In the genomic region with DNA sequence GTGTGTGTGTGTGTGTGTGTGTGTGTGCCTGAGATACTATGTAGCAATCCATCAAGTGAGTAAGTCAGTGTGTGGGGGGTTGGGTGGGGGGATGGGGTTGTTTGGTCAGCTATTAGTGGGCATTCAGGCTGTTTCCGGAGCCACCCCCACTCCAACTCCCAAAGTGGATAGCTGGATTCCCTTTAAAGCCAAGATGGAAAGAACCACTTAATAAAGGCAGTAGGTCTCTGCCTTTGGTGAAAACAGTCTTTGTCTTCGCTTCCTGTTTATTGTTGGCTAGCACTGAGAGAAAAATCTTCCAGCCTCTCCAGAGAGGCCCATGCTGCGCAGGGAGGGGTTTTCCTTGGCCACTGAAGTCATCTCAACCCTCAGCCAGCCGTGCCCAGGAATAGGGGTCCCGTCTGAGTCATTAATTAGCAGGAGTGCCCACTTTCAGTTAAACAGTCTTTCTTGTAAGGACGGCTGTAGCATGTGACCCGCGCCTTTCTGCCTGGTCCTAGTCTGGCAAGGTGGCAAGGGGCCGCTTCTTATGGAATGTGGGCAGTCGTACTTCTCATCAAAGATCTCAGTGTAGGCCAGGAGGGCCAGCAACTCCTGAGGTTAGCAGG, we compare ENCODE assay signal across 9 mouse cellular contexts. TPM values are rescaled to one million over a fixed set of nuclear protein-coding genes. Genes with fewer than 3 reads are reported as not detected.
DNase-seq lines count a peak whose midpoint lies in the region; ATAC-seq and TF ChIP-seq lines count a peak whose summit lies in the region.
"Had no signal": no experiment of that assay in that cellular context is flagged by ENCODE, and none has a peak within 500 bp of the region (broad histone marks: within the 10 kb centered on the region; RNA-seq: fewer than 3 reads in every experiment).

No protein-coding gene starts in this region.

- 27% methylated on average over 10 of the region's 10 CpGs for WGBS in forebrain, embryonic 15.5 days
- WGBS in kidney, postnatal 0 days, result 23% methylated on average over 10 of the region's 10 CpGs
- WGBS in midbrain, embryonic 15.5 days, result 43% methylated on average over 10 of the region's 10 CpGs

- peak; percentile 46 to 47 for DNase-seq in heart, adult 18-20 months
- DNase-seq in heart, postnatal 14 days, result no peak
- DNase-seq in kidney, postnatal 0 days (ENCODE audit: low spot score), result peak; percentile 56
- no peak for DNase-seq in thymus, postnatal 36 days
- DNase-seq in thymus, adult 18-20 months, result no peak
- no peak for DNase-seq in right cerebral cortex, postnatal 14 days

- no peaks in the 10 kb centered on the region for H3K27me3 ChIP-seq in forebrain, embryonic 15.5 days
- H3K27me3 ChIP-seq in kidney, postnatal 0 days (ENCODE audit: insufficient read depth, low read length), result no peaks in the 10 kb centered on the region
- no peaks in the 10 kb centered on the region for H3K27me3 ChIP-seq in midbrain, embryonic 15.5 days (replicated peaks)
- H3K27me3 ChIP-seq: CH12.LX had no signal

- H3K4me2 ChIP-seq in forebrain, embryonic 15.5 days (replicated peaks), result no peak overlapping the region
- peak overlapping the region; percentile 4; the same call in 1 of the 2 replicates for H3K4me2 ChIP-seq in kidney, postnatal 0 days (ENCODE audit: low read length)
- no peak overlapping the region for H3K4me2 ChIP-seq in midbrain, embryonic 15.5 days

- H3K27ac ChIP-seq in forebrain, embryonic 15.5 days (replicated peaks), result 0 out of 2 replicates have a peak overlapping the region, but pooled peaks have one; percentile 11
- H3K27ac ChIP-seq in kidney, postnatal 0 days, result peak overlapping the region; percentile 83
- H3K27ac ChIP-seq in midbrain, embryonic 15.5 days, result peak overlapping the region; percentile 16

- intact Hi-C loops in heart, postnatal 14 days (cut with DNase I), result no loop called here

- ATAC-seq in forebrain, embryonic 15.5 days (replicated peaks), result peak; percentile 38; the same call in 1 of the 2 replicates
- ATAC-seq in kidney, postnatal 0 days (replicated peaks; ENCODE audit: low FRiP score, low read depth), result peak; percentile 35; the same call in 1 of the 2 replicates
- ATAC-seq in midbrain, embryonic 15.5 days (replicated peaks), result no peak; the same call in 1 of the 2 replicates

- no peak for TF ChIP-seq CTCF in kidney, postnatal 0 days (IDR thresholded peaks at IDR 0.05; ENCODE audit: low read depth)

- no peaks in the 10 kb centered on the region for H3K9me3 ChIP-seq in forebrain, embryonic 15.5 days
- H3K9me3 ChIP-seq in kidney, postnatal 0 days (replicated peaks; ENCODE audit: low read length), result no peaks in the 10 kb centered on the region
- H3K9me3 ChIP-seq in midbrain, embryonic 15.5 days, result no peaks in the 10 kb centered on the region

- H3K36me3 ChIP-seq in forebrain, embryonic 15.5 days, result no peaks in the 10 kb centered on the region
- no peaks in the 10 kb centered on the region for H3K36me3 ChIP-seq in kidney, postnatal 0 days (ENCODE audit: insufficient read depth, low read length)
- no peaks in the 10 kb centered on the region for H3K36me3 ChIP-seq in midbrain, embryonic 15.5 days (replicated peaks)

- H3K4me3 ChIP-seq in forebrain, embryonic 15.5 days, result no peak overlapping the region
- no peak overlapping the region for H3K4me3 ChIP-seq in kidney, postnatal 0 days (replicated peaks; ENCODE audit: low read depth, low read length)
- H3K4me3 ChIP-seq in midbrain, embryonic 15.5 days, result no peak overlapping the region

- peak overlapping the region; percentile 8; the same call in 1 of the 2 replicates for H3K9ac ChIP-seq in forebrain, embryonic 15.5 days (replicated peaks)
- H3K9ac ChIP-seq in kidney, postnatal 0 days (ENCODE audit: low read depth, low read length), result no peak overlapping the region
- H3K9ac ChIP-seq in midbrain, embryonic 15.5 days, result no peak overlapping the region

- peaks cover 24% of the 10 kb centered on the region for H3K4me1 ChIP-seq in forebrain, embryonic 15.5 days
- H3K4me1 ChIP-seq in kidney, postnatal 0 days (replicated peaks; ENCODE audit: insufficient read depth, low read length), result peaks cover 44% of the 10 kb centered on the region
- H3K4me1 ChIP-seq in midbrain, embryonic 15.5 days, result peaks cover 30% of the 10 kb centered on the region

RNA-seq across cellular contexts. Expression of a gene that starts 38.1 kb away (rescaled TPM):
- 10 to 100 TPM; 15.9 to 18.3 TPM for total RNA-seq in heart, adult 18-20 months (2021)
- total RNA-seq in heart, postnatal 14 days (2021), result 10 to 100 TPM; 38.9 to 39.7 TPM
- polyA plus RNA-seq in forebrain, embryonic 15.5 days (2015; fragmentation: Nextera tagmentation; extraction: Ambion mirVana), result 22.1 and 22.4 TPM in 2 replicates
- polyA plus RNA-seq in kidney, postnatal 0 days (2015; fragmentation: Nextera tagmentation; extraction: Ambion mirVana), result 35.2 and 39.6 TPM in 2 replicates
- polyA plus RNA-seq in midbrain, embryonic 15.5 days (2015; fragmentation: Nextera tagmentation; extraction: Ambion mirVana), result 26.8 and 29.7 TPM in 2 replicates

Comparison
In these comparisons a context has a peak if more than half of its experiments do, and no peak if none do; other contexts are left out.
1. DNase-seq: peak in heart, adult 18-20 months (2 of 2) and kidney, postnatal 0 days (single experiment); none in heart, postnatal 14 days (0 of 2), thymus, postnatal 36 days (0 of 2), thymus, adult 18-20 months (0 of 2) and right cerebral cortex, postnatal 14 days (single experiment).
2. H3K27ac ChIP-seq: peak in every context shown above with its lines; median percentile 83 in kidney, postnatal 0 days; 16 in midbrain, embryonic 15.5 days; 11 in forebrain, embryonic 15.5 days.